Mouse (Mus musculus) liver, adult 2 months (tissue): ENCODE data around the gene Ptcra. TPM values are rescaled to one million over a fixed set of nuclear protein-coding genes. Genes with fewer than 3 reads are reported as not detected.

Experiments used
- DNase-seq: peaks from one replicate; pipeline ENCODE4 v3.0.0-alpha.2; 2011; ENCODE audit warnings: low read depth, low spot score; ENCODE audit errors: extremely low read depth
- H3K27ac ChIP-seq: fragments of 200-500 bp; replicated peaks from 2 replicates; pipeline ENCODE4 v1.5.1; 2012; ENCODE audit warnings: low read depth, mild to moderate bottlenecking, control low read depth, inconsistent platforms, low read length; ENCODE audit not compliant: insufficient read depth
- H3K27me3 ChIP-seq: fragments of 200-500 bp; 2 replicates; pipeline ENCODE4 v1.6.1; 2012; ENCODE audit warnings: mild to moderate bottlenecking, moderate library complexity, low read length, inconsistent platforms; ENCODE audit not compliant: control insufficient read depth, insufficient read depth
- H3K36me3 ChIP-seq: fragments of 200-500 bp; 2 replicates; pipeline ENCODE4 v1.6.1; 2012; ENCODE audit warnings: low read length, inconsistent platforms; ENCODE audit not compliant: control insufficient read depth, insufficient read depth
- H3K4me1 ChIP-seq: fragments of 200-500 bp; 2 replicates; pipeline ENCODE4 v1.6.1; 2011; ENCODE audit warnings: low read length; ENCODE audit not compliant: control insufficient read depth, insufficient read depth
- H3K4me3 ChIP-seq: fragments of 200-500 bp; 2 replicates; pipeline ENCODE4 v1.5.1; 2011; ENCODE audit warnings: low read depth, mild to moderate bottlenecking, control low read depth, low read length, moderate library complexity; ENCODE audit not compliant: insufficient read depth
- H3K79me2 ChIP-seq: fragments of 200-500 bp; 2 replicates; pipeline ENCODE4 v1.6.1; 2012; ENCODE audit warnings: inconsistent platforms, mild to moderate bottlenecking, low read length, moderate library complexity; ENCODE audit not compliant: control insufficient read depth, insufficient read depth
- H3K9ac ChIP-seq: fragments of 200-500 bp; 2 replicates; pipeline ENCODE4 v1.6.1; 2012; ENCODE audit warnings: low read depth, mild to moderate bottlenecking, control low read depth, inconsistent platforms, low read length
- CTCF ChIP-seq: fragments of 200-500 bp; IDR thresholded peaks from 2 replicates; pipeline ENCODE4 v1.5.1; 2011; ENCODE audit warnings: low read depth, low read length, control low read depth
- POLR2A ChIP-seq: fragments of 200-500 bp; IDR thresholded peaks from 2 replicates; pipeline ENCODE4 v1.6.1; 2011; ENCODE audit warnings: low read length, control low read depth; ENCODE audit not compliant: insufficient read depth; ENCODE audit errors: extremely low read depth
- WGBS: fragments of 180-500 bp; shearing (Covaris S2); methylation state at CpG from one replicate; pipeline ENCODE4 v1.1.7; 2018; 5-methylcytosine and 5-hydroxymethylcytosine counted together
- polyA plus RNA-seq: library from polyadenylated mRNA; depleted of rRNA; stranded (reverse); fragments of >200 nt; gene quantifications from 2 replicates; pipeline ENCODE4 v1.2.3, GENCODE M21; 2012
- total RNA-seq: library from RNA; depleted of rRNA; stranded (reverse); fragments of >200 nt; gene quantifications from 2 replicates; pipeline ENCODE4 v1.2.3, GENCODE M21; 2014

Gene Ptcra
- total and polyA plus RNA-seq, 2 experiments: 0.06 TPM; not detected in 1

- no peaks in the 10 kb centered on the region for H3K79me2 ChIP-seq
- TF ChIP-seq POLR2A (0 out of 2 replicates have a peak, but pooled peaks have one; percentile 23), CTCF (no peak)
- peaks cover 10% of the 10 kb centered on the region for H3K36me3 ChIP-seq
- no peaks in the 10 kb centered on the region for H3K27me3 ChIP-seq
- WGBS: 36% methylated on average over 20 of the region's 20 CpGs
- H3K4me1 ChIP-seq: peaks cover 5% of the 10 kb centered on the region; the same call in 1 of the 2 replicates
- no peak overlapping the region for H3K4me3 ChIP-seq
- H3K9ac ChIP-seq: no peak overlapping the region
- peak; percentile 75 for DNase-seq
- peak overlapping the region; percentile 16; the same call in 1 of the 2 replicates for H3K27ac ChIP-seq
These were observed 38.9 kb downstream of the Ptcra start for GRCm38 (mm10) chr17:46724477-46725084.

GRCm38 (mm10) chr17:46721077-46721476, 42.4 kb downstream of the Ptcra start:
- Histone ChIP-seq H3K4me1 (peaks cover 2% of the 10 kb centered on the region; the same call in 1 of the 2 replicates), H3K27me3 (no peaks in the 10 kb centered on the region), H3K9ac (no peak overlapping the region), H3K36me3 (peaks cover 9% of the 10 kb centered on the region; the same call in 1 of the 2 replicates), H3K79me2 (no peaks in the 10 kb centered on the region), H3K27ac (no peak overlapping the region), H3K4me3 (no peak overlapping the region)
- WGBS: 89% methylated on average over 7 of the region's 7 CpGs
- TF ChIP-seq CTCF (no peak), POLR2A (no peak)
- no peak for DNase-seq

GRCm38 (mm10) chr17:46714756-46715481, 48.6 kb downstream of the Ptcra start:
- Histone ChIP-seq H3K27ac (no peak overlapping the region), H3K4me3 (no peak overlapping the region), H3K36me3 (peaks cover 15% of the 10 kb centered on the region; the same call in 1 of the 2 replicates), H3K79me2 (peaks cover 13% of the 10 kb centered on the region), H3K9ac (no peak overlapping the region), H3K27me3 (no peaks in the 10 kb centered on the region), H3K4me1 (peaks cover 9% of the 10 kb centered on the region)
- WGBS: 97% methylated on average over 11 of the region's 11 CpGs
- TF ChIP-seq CTCF (no peak), POLR2A (no peak)
- no peak for DNase-seq

DNA sequence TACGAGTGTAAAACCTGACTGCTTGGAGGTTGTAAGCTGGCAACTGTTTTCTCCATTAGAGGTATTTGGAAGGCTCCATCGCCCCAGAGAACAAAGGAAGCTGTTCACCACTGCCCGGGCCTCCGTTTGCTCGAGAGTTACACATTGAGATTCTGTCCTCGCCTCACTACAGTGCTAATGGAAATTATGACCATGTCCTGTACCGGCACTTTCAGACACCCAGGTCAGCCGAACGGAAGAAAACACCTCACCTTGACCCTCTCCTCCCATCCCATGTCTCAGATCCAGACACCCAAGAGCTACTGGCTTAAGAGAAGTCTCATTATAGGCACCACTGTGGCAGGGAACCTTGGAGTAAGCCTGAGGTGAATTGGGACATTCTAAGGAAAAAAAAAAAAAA, 49.7 kb downstream of the Ptcra start:
- peaks cover 9% of the 10 kb centered on the region for H3K4me1 ChIP-seq
- 94% methylated on average over 9 of the region's 9 CpGs for WGBS
- H3K4me3 ChIP-seq: no peak overlapping the region

GRCm38 (mm10) chr17:46712442-46712841, 51.1 kb downstream of the Ptcra start:
- peak; percentile 36 for DNase-seq
- Histone ChIP-seq H3K27ac (peak overlapping the region; percentile 60), H3K4me1 (peaks cover 9% of the 10 kb centered on the region), H3K9ac (peak overlapping the region; percentile 99), H3K4me3 (peak overlapping the region; percentile 97), H3K27me3 (no peaks in the 10 kb centered on the region), H3K79me2 (peaks cover 13% of the 10 kb centered on the region), H3K36me3 (peaks cover 15% of the 10 kb centered on the region; the same call in 1 of the 2 replicates)
- WGBS: 16% methylated on average over 7 of the region's 7 CpGs
- TF ChIP-seq POLR2A (no peak), CTCF (no peak)

More for the DNA sequence above, 49.7 kb downstream of the Ptcra start:
- peaks cover 13% of the 10 kb centered on the region for H3K79me2 ChIP-seq
- DNase-seq: no peak
- no peak overlapping the region for H3K9ac ChIP-seq
- no peak overlapping the region for H3K27ac ChIP-seq
- peaks cover 15% of the 10 kb centered on the region; the same call in 1 of the 2 replicates for H3K36me3 ChIP-seq
- H3K27me3 ChIP-seq: no peaks in the 10 kb centered on the region
- no peak for TF ChIP-seq POLR2A
- no peak for TF ChIP-seq CTCF
